In the genomic region with DNA sequence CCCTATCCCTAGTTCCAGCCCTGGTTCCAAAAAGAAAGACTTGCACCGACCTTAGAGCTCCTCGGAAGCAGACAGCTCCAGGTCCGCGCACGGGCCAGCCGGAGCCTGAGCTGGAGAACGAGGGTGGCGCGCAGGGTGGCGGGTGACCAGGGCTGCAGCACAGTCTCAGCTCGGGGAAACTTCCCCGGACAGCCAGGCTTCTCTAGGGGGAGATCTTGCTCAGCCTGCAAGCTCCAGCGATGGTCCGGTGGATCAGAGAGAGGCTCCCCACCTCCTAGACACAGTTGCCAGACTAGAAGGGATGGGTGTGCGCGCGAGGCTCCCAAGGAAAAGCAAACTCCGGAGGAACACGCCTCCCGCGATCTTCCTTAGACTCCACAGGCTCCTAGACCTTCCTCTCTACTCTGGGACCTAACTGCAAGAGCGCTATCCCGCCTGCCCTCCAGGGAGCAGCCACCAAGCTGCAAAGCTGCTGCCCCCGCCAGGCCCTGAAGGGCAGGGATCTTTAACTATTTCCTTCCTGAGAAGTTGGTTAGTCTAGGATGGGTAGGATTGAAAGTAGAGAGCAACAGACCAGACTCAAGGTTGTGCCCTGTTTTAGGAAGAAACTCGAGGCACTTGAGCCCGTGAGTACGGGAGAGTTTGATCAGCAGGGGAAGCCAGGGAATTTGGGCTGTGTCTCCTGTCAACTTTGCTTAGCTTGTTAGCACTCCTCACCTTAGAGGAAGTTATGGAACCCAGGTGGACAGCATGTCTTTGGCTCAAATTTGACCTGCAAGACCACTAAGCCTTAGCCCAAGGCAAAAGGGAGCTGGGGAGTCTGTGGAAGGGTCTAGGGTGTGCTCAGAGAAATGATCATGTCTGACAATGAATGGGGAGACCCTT, we compare ENCODE assay signal across 8 mouse cellular contexts. TPM values are rescaled to one million over a fixed set of nuclear protein-coding genes. Genes with fewer than 3 reads are reported as not detected.
DNase-seq lines count a peak whose midpoint lies in the region; ATAC-seq and TF ChIP-seq lines count a peak whose summit lies in the region.

Gene Ednra (minus strand): TSS at position 419 of the 885 bp plus-strand sequence.

- no peaks in the 10 kb centered on the region for H3K36me3 ChIP-seq in ES-E14 (ENCODE audit: control insufficient read depth, insufficient read depth, low read length, poor library complexity, severe bottlenecking)
- no peaks in the 10 kb centered on the region for H3K36me3 ChIP-seq in hindbrain, embryonic 11.5 days (ENCODE audit: control insufficient read depth, insufficient read depth, low read length)

- H3K4me1 ChIP-seq in ES-E14 (ENCODE audit: control insufficient read depth in 2 of 2, insufficient read depth in 2 of 2, low read length in 2 of 2, poor library complexity in 1 of 2): no peaks in the 10 kb centered on the region
- H3K4me1 ChIP-seq in hindbrain, embryonic 11.5 days (replicated peaks; ENCODE audit: control insufficient read depth, insufficient read depth, low read length): peaks cover 5% of the 10 kb centered on the region; the same call in 1 of the 2 replicates

- H3K27me3 ChIP-seq in hindbrain, embryonic 11.5 days (ENCODE audit: control insufficient read depth, insufficient read depth, low read length): no peaks in the 10 kb centered on the region

- peak within 1 kb of the TSS; percentile 50; the same call in 1 of the 2 replicates for H3K9ac ChIP-seq in ES-E14 (ENCODE audit: insufficient read depth, low read depth, low read length, poor library complexity, severe bottlenecking)
- H3K9ac ChIP-seq in hindbrain, embryonic 11.5 days (ENCODE audit: low read depth, low read length): peak within 1 kb of the TSS; percentile 68

- DNase-seq in ES-E14 (ENCODE audit: low read depth, low spot score): peak; percentile 37
- peak; percentile 80 to 83 for DNase-seq in adrenal gland, postnatal 36 days
- DNase-seq in frontal cortex, postnatal 36 days (ENCODE audit: low spot score in 2 of 2): peak; percentile 6 to 10
- peak; percentile 64 for DNase-seq in hindbrain, embryonic 11.5 days (ENCODE audit: low spot score)
- peak; percentile 10 to 30 for DNase-seq in layer of hippocampus, postnatal 36 days
- peak; percentile 77 to 89 for DNase-seq in lung, postnatal 4 days
- peak; percentile 42 for DNase-seq in right cerebral cortex, postnatal 4 days
- DNase-seq in T-cell, adult 2 months (ENCODE audit: low spot score): no peak

- H3K4me3 ChIP-seq in ES-E14 (ENCODE audit: insufficient read depth in 1 of 2, low read depth in 1 of 2, low read length in 2 of 2, poor library complexity in 1 of 2, severe bottlenecking in 1 of 2): peak within 1 kb of the TSS; percentile 50 to 59
- peak within 1 kb of the TSS; percentile 48 for H3K4me3 ChIP-seq in hindbrain, embryonic 11.5 days (ENCODE audit: low read depth, low read length)

- WGBS in hindbrain, embryonic 11.5 days: 1% methylated on average over 27 of the region's 27 CpGs

- peak within 1 kb of the TSS; percentile 71 for H3K4me2 ChIP-seq in hindbrain, embryonic 11.5 days (replicated peaks; ENCODE audit: low read depth, low read length)

- peak; percentile 90 for ATAC-seq in hindbrain, embryonic 11.5 days (ENCODE audit: low FRiP score)

- in situ Hi-C loops in ES-E14 (cut with MboI; ENCODE audit: low sequenced_read_pairs in 2 of 2, unreplicated experiment in 2 of 2): no loop called here

- no peak within 1 kb of the TSS for H3K27ac ChIP-seq in ES-E14 (ENCODE audit: insufficient read depth, low read depth, low read length, poor library complexity, severe bottlenecking)
- peak within 1 kb of the TSS; percentile 54 for H3K27ac ChIP-seq in hindbrain, embryonic 11.5 days (ENCODE audit: low read depth, low read length)

- H3K9me3 ChIP-seq in ES-E14 (ENCODE audit: control insufficient read depth, insufficient read depth, low read depth, low read length): no peaks in the 10 kb centered on the region
- no peaks in the 10 kb centered on the region for H3K9me3 ChIP-seq in hindbrain, embryonic 11.5 days (ENCODE audit: control insufficient read depth, low read length)

TF ChIP-seq in ES-E14, 5 proteins besides CTCF, POLR2A, EP300 and RAD21:
- TF ChIP-seq CHD2 (IDR thresholded peaks at IDR 0.05; ENCODE audit: low read depth, low read length) (no peak), ZC3H11A (IDR thresholded peaks at IDR 0.05; ENCODE audit: borderline replicate concordance, low read depth, low read length) (no peak), HCFC1 (IDR thresholded peaks at IDR 0.05; ENCODE audit: borderline replicate concordance, insufficient read depth, low read length) (no peak), MAFK (IDR thresholded peaks at IDR 0.05; ENCODE audit: insufficient read depth, low read depth, low read length) (no peak), ZNF384 (IDR thresholded peaks at IDR 0.05; ENCODE audit: low read depth, low read length) (no peak)
TF ChIP-seq in ES-E14: peak in this region for 0.

RNA-seq across cellular contexts. Expression of gene Ednra, which starts in this region (rescaled TPM):
- total RNA-seq in ES-E14 (2012; rRNA removed): 0.11 and 0.40 TPM in 2 replicates
- 10 to 100 TPM; 22.5 to 23.5 TPM for total RNA-seq in adrenal gland, postnatal 36 days (2021)
- 17.3 and 23.9 TPM in 2 replicates for polyA plus RNA-seq in hindbrain, embryonic 11.5 days (2014; fragmentation: Nextera tagmentation; extraction: Ambion mirVana)
- total RNA-seq in layer of hippocampus, postnatal 36 days (2021): 1 to 10 TPM; 4.5 to 4.8 TPM

Comparison
In these comparisons a context has a peak if more than half of its experiments do, and no peak if none do; other contexts are left out.
1. RNA of gene Ednra (total RNA-seq): 22.5 to 23.5 TPM in adrenal gland, postnatal 36 days; 4.5 to 4.8 TPM in layer of hippocampus, postnatal 36 days and 0.11 to 0.40 TPM in ES-E14; every median in the first group is over 4 times any median in the second.
2. Peak in DNase-seq, H3K4me3 ChIP-seq and H3K9ac ChIP-seq in ES-E14; RNA of the gene not detected or under 1 TPM.